Mouse (Mus musculus): ENCODE results near the gene Cfap45.

Cfap45 gene

GRCm38 (mm10) chr1:172493516-172493915, 27.1 kb upstream of the Cfap45 start:
- in situ Hi-C loops (cut with MseI, MboI) = loop anchor here (5.0 kb wide), 1 partner anchor 81 kb away; no protein-coding TSS in a partner anchor

GRCm38 (mm10) chr1:172496030-172496429, 24.6 kb upstream of the Cfap45 start:
- in situ Hi-C loops (cut with MseI, MboI) = no loop called here

DNA sequence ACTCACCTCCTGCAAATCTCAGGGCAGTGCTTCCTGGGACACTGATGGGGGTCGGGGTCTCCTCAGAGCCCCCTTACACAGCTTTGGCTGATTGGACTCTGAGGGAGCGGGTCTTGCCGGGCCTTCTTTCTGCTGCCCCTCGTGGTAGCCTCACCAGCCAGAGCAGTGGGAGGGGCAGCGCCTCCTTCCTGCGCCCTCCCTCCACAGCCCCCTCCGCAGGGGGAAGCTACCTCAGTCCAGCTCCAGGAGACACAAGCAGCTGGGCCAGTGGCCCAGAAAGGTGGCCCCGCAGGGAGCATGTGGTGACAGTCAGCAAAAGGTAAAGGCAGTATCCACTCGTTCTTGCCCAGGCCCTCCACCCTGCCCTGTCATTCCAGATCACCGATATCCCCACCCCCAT, 23.2 kb upstream of the Cfap45 start:
- in situ Hi-C loops (cut with MseI, MboI) = no loop called here

GRCm38 (mm10) chr1:172499765-172500441, 20.7 kb upstream of the Cfap45 start, which contains the start of gene Tagln2:
Gene Tagln2, plus strand, starts transcription at chr1:172500047.
- in situ Hi-C loops (cut with MseI, MboI) = no loop called here

DNA sequence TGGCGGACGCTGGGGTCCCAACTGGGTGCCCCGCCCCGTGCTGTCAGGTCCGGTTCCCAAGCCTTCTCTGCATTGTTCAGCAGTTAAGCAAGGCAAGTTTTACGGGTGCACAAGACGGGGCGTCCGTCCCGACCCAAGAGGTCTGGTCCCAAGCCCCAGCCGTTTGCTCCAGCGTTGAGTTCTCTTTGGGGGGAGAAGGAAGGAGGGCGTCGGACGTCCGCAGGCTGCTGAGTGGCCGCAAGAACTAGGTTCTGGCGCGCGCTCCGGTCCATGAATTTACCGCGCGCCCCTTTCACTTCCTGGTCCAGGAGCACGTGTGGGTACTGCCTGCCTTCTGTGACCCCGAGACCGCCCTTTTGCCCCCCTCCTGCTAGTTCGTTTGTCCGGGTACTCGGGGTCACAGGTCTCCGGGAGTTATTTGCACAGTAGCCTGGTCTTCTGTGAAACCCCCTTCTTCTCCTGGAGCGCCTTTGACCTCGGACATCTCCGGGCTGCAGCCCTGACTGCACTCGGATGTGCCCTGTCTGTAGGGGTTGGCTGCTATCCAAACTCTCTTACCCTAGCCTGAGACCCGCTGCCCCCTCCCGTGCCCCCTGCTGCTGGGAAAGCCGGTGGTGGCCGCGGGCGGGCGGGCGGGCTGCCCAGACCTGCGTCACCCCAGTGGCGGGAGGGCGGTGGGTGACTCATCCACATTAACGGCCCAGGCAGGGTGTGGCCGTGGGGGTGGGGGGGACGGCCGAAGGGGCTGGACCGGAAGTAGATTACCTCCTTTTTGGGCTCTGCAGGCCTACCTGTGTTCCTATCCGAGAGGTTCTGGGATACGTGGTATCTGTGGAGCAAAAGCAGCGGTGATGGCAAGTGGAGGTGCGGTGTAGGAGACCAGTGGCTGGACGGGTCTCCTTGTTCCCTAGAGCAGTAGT, 19.9 kb upstream of the Cfap45 start:
- in situ Hi-C loops (cut with MseI, MboI) = no loop called here

DNA sequence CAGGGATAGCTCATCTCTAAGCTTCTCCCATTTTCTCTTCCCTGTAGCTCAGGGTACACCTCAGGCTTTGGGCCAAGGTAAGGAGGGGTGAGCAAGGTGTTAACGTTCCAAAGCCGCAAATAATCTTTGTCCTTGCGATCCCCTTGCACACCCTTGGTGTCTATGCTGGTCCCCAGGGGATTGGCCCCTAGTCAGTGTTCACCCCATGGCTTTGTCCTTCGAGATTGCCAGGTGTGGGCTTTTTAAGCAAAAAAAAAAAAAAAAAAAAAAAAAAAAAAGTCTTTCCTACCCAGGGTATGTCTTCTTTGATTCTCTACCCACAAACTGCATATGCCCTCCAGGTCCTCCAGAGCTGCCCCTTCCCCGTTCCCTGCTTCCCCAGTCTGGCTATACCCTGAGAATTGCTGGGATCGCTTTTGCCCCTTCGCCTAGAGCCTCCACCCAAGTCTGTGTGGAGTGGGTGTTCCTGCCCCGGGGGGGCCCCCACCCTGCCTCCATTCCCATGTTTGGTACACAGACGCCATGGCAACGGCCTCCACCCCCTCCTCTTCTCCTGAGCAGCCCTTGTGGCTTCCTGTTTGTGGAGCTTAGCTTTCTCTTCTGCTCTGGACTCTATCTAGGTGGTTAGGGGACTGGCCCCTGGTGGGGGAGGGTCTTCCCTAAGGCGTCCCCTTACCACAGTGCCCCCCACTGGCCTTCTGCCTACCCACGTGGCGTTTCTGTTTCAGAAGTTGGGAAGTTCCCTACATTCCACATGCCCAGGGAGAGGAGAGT, 19.0 kb upstream of the Cfap45 start:
- in situ Hi-C loops (cut with MseI, MboI) = no loop called here

DNA sequence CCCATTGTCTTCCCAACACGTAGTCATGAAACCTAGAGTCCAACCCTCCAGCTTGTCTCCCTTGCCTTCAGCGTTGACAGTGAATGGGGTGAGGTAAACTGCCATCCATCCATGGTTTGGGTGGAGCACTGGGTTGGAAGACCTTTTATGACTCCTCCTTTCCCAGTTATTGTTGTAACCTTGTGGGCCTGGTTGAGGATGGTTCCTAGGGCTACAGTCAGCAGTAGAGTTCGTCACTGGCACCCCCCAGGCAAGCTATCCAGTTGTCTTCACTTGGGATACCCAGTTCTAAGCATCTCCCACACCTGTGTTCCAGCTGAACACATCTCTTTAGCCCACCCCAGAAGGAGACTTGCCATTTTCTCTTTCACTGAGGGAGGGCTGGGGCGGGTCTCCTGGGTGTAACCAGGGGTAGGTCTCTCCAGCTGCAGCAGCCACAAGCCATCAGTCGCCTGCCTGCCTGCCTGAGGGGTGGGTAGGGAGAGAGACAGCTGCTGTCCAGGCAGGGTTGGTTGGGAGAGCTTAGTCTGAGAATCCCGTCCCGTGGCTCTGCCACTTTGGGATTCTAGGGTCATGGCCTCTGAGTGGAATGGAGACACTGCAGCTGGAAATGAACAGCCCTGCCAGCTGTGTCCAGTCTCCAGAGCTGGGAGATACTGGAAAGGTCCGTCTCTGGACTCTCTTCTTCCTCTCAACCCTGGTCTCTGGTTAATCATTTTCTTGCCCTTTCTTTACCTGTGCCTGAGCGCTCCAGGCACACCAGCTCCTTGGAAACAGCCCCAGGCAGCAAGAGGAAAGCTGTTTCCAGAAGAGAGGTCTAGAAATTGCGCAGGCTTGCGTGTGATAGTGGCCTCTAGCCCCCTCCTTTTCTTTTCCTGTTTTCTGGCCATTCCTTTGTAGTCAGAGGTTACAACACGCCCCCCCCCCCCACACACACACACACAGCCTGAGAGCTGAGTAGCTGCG, 18.2 kb upstream of the Cfap45 start:
- in situ Hi-C loops (cut with MseI, MboI) = no loop called here

- in situ Hi-C loops (cut with MseI, MboI) = no loop called here
Measured at GRCm38 (mm10) chr1:172503111-172503997, 17.2 kb upstream of the Cfap45 start.

DNA sequence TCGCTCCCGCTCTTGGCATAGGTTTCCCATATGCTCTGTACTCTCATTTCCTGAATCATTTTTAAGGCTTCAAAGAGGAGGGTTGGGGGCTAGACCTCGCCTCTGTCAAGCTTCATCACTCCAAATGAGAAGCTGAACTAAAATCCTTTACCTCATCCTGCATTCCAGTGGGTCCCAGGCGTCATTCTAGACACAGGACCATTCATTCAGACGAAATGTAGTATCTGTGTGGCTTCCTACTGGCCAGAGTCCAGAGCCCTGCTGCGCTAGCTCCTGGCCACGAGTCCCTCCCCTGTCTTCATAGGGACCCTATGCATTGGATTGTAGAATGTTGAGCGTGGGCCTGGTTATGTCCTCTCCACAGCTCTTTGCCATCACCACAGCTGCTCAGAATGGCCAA, 15.8 kb upstream of the Cfap45 start:
- in situ Hi-C loops (cut with MseI, MboI) = no loop called here

DNA sequence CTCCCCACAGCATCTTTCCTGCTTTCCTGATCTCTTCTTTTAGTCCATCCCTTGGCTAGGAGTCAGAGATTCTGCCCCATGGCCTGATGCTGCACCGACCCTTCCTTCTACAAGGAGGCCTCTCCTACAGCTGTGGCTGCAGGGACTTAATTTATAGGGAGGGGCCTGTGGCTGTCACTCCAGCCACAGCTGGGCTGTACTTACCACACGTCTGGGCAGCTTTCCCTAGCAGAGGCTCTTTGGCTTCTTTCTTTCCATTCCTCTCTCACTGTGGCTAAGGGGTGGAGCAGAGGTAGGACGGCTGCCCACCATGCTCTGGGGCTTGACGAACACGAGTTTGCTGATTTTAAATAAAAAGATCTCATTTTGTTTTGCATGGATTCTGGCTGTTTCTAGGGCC, 13.6 kb upstream of the Cfap45 start:
- in situ Hi-C loops (cut with MseI, MboI) = no loop called here

- in situ Hi-C loops (cut with MseI, MboI) = no loop called here
Measured at GRCm38 (mm10) chr1:172507701-172508100, 12.9 kb upstream of the Cfap45 start.

- in situ Hi-C loops (cut with MseI, MboI) = no loop called here
Measured at GRCm38 (mm10) chr1:172508172-172508571, 12.4 kb upstream of the Cfap45 start.

DNA sequence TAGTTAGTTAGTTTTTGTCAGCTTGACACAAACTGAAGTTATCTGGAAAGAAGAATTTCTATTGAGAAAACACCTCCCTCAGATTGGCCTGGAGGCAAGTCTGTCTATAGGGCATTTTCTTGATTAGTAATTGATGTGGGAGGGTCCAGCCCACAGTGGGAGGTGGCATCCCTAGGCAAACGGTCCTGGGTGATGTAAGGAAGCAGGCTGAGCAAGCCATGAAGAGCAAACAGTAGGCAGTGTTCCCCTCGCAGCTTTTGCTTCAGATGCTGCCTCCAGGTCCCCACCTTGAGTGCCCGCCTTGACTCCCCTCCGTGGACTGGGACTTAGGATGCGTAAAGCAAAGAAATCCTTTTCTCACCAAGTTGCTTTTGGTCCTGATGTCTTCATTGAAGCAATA, 11.4 kb upstream of the Cfap45 start:
- in situ Hi-C loops (cut with MseI, MboI) = no loop called here

GRCm38 (mm10) chr1:172509983-172510382, 10.6 kb upstream of the Cfap45 start:
- in situ Hi-C loops (cut with MseI, MboI) = no loop called here

- in situ Hi-C loops (cut with MseI, MboI) = no loop called here
Measured at GRCm38 (mm10) chr1:172510421-172510972, 10.1 kb upstream of the Cfap45 start.

DNA sequence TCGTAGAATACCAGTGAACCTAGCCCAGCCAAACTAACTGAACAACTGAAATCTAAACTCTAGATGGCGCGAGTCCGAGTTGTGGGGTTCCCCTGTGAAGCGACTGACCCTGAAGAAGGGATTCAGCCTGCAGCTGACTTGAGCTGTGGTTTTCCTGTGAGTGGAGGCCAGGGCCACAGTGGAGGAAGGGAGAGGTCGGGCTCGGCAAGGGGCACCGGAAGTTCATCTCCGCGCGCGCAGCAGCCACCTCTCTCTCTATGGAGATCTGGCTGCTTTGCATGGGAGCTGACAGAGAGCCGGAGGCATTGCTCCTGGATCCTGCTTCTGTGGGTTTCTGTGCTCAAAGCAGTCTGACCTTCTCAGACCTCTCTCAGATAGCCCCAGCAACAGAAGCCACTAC, 7.6 kb upstream of the Cfap45 start:
- in situ Hi-C loops (cut with MseI, MboI) = no loop called here

- in situ Hi-C loops (cut with MseI, MboI) = no loop called here
Measured at GRCm38 (mm10) chr1:172513525-172514212, 6.9 kb upstream of the Cfap45 start.

GRCm38 (mm10) chr1:172514213-172514529, 6.4 kb upstream of the Cfap45 start:
- in situ Hi-C loops (cut with MseI, MboI) = no loop called here
